Mouse (Mus musculus): ENCODE measurements at regions not wholly inside any gene's neighbourhood (a gene's known extent, or its start where the extent isn't known, plus 50 kb on each side); places are given as distances from the start of the nearest gene placed in this dataset.

- TF ChIP-seq POLR2A (IDR thresholded peaks at IDR 0.05; ENCODE audit: borderline replicate concordance, low read depth, low read length) (no peak), CTCF (IDR thresholded peaks at IDR 0.05; ENCODE audit: low read depth, low read length) (no peak)
These were observed 439.1 kb upstream of the Mef2c start for GRCm38 (mm10) chr13:83064727-83065126.
